Mouse (Mus musculus) ovary, postnatal 10 days (tissue): Measurements from ENCODE around the gene Anks1b.
A peak's percentile ranks its signal among the peaks of the same experiment; 100 is the strongest.

Experiments
- DNase-seq: peaks from one replicate; pipeline ENCODE4 v3.0.0; 2022; ENCODE audit warnings: low spot score

The Anks1b gene

DNA sequence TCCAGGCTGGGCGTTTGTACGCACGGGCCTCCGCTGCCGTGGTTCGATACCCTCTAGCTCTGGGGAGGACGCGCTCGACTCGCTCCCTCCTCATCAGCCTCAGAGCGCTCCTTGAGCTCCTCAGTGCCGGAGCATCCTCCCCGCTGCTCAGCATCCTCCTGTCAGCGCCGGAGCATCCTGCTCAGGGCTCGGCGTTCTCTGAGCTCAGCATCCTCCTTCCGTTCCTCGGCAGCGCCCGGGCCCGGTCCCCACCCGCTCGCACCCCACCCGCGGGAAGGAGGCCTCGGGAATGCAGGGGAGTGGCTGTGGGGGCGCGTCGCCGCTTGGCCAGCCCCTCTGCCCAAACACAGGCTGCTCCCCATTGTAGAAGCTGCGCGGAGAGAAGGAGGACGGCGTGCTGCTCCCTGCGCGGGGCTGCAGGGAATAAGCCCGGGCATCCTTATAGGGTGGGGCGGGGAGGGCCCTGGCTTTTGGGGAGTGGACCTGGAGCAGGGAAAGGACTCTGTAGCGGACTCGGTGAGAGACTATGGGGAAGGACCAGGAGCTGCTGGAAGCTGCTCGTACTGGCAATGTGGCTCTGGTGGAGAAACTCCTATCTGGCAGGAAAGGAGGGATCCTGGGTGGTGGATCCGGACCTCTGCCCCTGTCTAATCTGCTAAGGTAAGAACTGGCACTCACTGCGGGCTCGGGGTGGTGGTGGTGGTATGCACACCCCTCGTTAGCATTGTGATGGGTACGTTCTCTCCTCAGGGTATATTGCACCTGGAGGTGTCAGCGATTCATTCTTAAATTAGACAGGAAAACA, at the start of gene Anks1b:
Gene Anks1b (plus strand): TSS at position 364 of the 805 bp plus-strand sequence.
- DNase-seq = peak; percentile 10

DNA sequence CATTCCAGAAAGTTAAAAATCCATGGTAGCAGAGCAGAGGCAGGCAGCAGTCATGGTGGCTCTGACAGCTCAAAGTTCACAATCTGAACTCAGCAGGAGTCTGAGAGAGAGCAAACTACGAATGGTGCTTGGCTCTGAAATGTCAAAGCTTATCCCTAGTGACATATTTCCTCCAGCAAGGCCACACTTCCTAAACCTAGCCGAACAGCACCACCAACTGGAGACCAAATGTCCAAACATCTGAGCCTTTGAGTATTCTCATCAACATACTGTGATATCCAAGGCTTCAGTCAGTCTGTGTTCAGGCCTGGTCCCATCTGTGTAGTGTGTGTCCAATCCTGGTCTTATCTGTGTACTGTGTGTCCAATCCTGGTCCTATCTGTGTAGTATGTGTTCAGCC, 49.4 kb upstream of the Anks1b start:
- no peak for DNase-seq

DNA sequence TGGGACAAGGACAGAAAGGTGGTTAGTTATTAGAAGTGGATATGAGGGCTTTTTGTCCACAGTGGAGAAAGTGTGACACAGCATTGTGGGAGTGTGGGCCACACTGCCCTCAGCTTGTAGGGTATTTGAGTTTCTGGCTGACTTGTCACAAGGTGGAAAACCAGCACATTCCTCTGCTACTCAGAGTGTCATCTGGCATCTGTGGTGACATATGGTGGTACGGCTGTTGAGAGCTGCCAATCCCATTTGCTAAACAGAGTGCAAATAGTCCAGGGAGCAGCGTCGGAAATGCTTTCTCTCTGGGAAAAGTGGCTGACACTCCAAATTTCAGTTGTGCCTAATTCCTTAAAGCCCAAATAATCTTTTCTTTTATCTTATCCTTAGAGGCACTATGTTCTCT, 46.4 kb upstream of the Anks1b start:
- no peak for DNase-seq

DNA sequence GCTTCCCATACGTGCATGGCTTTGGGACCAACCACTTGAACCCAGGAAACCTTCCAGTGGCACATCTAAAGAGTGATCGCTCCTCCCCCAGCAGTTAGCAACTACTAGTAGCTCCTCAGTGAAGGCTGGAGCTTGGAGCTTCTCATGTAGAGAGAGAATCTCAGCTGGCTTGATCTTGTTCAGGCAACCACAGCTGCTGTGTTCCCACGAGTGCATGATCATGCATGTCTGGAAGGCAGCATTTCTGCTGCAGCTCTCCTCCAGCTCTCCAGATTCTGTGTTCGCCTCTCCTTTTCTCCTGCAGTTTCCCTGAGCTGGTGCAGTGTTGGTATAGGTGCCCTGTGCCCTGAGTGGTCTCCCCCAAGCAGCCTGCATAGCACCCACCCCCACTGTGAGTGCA, 41.0 kb upstream of the Anks1b start:
- DNase-seq = no peak

DNA sequence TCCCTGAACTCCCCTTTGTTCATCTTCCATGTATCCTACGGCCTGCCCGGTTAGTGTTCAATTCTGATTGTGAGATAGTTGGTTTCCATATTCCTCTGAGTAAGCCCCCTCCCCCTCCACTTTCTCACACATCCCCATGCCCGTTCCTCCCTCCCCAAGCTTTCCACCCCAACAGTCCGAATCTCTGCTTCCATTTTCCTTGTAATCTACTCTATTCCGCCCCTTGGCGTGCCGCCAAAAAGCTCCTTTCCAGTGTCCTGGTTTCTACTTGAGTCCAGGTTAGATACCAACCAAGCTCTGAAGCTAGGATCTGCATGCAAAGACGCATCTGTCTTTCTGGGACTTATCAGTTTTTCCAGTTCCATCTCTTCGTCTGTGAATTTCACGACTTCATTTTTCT, 40.1 kb upstream of the Anks1b start:
- DNase-seq = no peak

DNA sequence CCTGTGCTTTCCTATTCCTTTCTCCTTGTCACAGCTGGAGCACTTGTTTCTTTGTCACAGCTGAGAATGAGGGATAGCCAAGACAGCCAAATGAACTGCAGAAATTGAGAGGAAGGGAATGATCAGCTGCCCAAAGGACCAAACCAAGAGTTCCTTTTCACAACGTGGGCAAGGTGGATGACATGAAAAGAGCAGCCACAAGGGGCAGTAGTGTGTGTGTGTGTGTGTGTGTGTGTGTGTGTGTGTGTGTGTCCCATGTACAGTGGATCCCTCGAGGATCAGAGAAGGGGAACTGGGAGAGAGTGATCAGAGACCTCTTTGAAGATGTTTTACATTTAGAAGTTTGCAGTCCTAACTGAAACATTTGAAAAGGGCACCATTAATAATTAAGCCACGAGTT, 35.8 kb upstream of the Anks1b start:
- DNase-seq = no peak

DNA sequence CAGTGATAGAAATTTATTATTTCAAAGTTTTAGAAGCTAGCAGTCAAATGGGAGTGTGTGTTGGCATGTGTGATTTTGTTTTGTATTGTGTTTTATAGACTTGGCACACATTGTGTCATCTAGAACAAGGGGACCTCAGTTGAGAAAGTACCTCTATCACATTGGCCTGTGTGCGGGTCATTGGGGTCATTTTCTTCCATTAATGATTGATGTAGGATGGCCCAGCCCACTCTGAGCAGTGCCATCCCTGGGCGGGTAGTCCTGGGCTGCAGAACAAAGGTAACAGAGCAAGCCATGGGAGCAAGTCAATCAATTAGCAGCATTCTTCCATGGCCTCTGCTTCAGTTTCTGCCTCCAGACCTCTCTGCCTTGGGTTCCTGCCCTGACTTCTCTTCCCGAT, 34.5 kb upstream of the Anks1b start:
- DNase-seq = no peak

DNA sequence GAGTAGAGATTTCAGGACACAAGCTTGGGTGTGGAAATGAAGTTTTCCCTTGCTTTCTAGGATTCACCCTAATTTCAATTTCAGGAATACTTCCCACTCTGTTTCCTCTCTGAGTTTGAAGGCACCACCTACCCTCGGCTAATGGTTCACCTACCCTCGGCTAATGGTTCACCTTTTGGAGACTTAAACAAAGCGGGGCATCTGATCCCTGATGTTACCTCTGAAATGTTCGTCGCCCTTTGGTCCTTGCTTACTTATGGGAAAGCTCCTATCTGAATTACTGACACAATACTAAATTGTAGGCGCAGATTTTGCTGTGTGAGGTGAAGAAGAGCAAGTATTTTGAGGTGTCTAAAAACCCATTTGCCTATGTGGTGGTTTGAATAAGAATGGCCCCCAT, 22.4 kb upstream of the Anks1b start:
- no peak for DNase-seq

DNA sequence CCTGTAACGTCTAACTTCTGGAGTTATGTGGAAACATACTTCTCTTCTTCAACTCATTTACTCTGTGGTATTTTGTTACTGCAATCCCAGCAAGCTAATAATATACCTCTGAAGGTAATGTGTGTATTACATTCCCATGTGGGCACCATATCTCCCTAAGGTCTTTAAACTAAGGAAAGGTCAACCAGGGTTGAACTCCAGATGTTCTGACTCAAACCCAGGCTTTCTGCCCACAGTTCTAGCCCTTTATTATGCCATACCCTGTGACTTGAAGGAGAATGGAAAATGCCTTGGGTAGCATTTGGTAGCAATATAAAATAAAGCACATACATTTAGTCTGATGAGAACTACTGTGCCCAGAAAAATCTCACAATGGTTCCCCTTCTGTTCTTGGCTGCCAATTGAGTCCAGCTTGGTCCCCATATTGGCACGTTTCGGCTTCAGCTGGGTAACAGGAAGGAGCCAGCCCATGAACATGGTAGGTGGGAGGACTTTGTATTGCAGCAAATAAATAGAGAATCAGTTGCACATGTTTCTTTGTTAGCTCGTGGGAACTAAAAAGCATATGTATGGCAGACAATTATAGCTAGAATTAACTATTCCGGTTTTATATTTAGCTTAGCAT, 17.9 kb upstream of the Anks1b start:
- DNase-seq = no peak

DNA sequence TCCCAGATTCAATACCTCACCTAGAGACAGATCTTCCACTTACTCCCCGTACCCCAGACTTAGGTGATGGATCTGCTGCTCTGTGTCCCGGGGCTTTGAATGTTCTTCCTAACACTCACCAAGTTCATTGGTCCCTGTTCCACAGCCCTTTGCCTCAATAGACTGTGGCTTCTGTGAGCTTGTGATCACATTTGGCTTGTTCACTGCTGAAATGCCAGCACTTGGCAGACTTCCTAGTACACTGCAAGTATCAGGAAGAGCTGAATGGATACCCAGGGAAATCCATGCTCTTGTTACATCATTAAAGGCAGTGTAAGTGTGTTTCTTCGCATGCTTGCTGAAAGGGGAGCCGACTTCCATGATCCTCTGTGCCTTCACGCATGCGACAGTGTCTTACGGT, 17.0 kb upstream of the Anks1b start:
- no peak for DNase-seq

DNA sequence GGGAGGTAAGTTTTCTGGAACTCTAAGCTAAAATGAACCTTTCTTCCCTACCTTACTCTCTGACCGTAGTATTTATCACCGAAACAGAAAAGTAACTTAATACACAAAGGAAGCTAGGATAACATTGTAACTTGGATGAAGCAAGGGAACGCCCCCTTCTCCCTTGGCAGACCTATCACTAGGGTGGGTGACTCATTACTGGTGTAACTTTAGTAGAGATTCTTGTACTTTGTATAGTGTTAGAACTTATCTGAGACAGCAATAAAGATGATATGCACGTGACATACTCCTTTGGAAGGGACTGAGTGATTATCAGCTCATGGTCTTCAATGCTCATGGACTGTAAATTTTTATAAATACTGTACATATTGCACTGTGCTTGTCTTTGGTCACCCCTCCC, 5.1 kb upstream of the Anks1b start:
- no peak for DNase-seq

DNA sequence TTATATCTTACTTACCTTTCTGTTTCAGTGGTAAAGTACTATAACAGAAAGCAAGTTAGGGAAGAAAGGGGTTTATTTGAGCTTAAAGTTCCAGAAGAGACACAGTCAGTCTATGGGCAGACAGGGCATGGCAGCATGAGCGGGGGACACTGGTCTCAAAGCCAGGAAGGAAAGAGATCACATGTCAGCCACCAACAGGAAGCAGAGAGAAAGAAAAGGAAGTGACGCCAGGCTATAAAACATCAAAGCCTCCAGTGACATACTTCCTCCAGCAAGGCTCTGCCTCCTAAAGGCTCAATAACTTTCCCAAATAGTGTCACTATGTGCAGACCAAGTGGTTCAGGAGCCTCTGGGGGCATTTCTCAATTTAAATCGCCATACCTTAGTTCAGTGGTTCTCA, 4.5 kb upstream of the Anks1b start:
- DNase-seq = no peak

DNA sequence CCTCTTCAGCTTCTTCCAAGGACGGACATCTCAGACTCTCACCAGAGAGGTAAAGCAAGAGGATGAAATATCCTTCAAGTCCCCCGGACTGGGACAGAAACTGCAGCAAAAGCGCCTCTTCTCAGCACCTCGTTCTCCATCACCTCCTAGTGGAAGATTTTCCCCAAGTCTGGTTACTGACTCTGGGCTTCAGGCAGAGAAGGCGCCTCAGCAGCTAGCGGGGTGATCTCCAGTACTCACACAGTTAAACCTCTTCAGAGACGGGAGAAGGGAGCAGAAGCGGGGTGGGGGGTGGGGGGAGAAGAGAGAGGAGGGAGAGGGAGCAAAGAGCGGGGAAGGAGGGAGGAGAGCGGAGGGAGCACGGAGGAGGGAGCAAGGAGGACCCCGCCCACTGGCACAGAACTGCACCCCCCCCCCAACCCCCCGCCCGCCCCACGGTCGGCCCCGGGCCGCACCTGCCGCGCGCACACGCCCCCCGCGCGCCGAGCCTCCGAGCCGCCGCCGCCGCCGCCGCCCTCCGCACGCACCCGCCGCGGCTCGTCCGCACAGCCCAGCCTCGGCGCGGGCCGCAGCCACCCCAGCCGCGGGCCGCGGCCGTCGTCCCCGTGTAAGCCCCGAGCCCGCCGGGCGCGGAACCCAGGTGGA, 686 bp upstream of the Anks1b start:
- DNase-seq = no peak

DNA sequence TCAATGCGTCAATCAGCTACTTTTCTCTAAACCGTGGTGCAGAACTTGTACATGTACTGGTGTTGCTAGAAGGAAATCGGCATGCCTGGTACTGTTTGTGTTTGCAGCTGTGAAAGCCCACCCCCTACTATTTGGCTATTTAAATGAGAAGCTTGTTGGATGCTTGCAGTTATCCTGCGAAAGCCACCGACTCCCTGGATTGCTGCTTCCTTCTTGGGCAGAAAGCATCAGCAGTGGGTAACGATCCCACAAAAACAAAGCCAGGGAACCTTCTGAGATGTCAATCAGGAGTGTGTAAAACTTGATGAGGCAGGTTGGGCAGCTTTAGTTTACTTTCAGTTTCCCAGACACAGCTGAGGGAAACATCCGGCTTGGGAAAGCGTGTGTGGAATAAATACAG, 727 bp downstream of the Anks1b start:
- no peak for DNase-seq

DNA sequence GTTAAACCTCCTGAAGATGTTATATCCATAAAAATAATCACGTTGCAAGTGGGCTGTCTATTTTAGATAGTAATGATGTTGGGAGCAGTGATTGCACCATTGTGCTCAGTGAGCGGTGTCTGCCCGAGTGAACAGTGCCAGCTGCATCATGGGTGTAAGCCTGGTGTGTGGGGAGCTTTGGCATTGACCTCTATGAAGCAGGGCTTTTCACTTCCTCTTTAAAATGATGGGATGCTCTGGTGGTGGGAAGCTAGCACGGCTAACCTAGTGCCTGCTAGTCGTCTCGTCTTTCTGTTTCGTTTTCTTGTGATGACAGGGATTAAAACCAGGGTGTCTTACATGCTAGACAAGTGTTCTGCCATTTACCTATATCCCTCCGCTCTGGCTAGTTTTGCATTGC, 10.3 kb downstream of the Anks1b start:
- DNase-seq = no peak

DNA sequence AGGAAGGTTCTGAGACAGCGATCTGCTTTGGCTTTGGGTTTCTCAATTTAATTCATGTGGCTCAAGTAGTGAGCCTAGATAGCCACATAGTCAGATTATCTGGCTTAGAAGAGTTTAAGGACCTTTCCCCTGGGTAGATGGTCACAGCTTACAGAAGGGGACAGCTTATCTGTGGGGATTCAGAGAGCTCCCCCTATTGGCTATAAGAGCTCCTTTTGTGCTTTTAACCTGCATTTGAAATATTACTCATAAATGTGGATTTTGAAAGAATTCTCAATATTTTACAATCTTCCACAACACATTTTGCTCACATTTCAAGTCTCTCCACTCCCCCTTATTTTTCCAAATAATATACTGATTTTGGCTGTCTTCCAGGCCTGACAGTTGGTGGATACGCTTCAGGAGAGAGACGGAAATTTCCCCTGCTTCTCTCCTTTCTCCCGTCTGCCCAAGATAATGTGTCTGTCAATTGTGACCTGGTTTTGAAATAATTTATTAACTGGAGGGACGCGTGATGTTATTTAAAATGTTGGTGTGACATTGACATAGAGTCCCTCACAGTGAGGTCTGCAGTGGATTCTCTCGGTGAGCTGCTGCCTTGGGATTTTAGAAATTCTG, 29.5 kb downstream of the Anks1b start:
- DNase-seq = no peak

DNA sequence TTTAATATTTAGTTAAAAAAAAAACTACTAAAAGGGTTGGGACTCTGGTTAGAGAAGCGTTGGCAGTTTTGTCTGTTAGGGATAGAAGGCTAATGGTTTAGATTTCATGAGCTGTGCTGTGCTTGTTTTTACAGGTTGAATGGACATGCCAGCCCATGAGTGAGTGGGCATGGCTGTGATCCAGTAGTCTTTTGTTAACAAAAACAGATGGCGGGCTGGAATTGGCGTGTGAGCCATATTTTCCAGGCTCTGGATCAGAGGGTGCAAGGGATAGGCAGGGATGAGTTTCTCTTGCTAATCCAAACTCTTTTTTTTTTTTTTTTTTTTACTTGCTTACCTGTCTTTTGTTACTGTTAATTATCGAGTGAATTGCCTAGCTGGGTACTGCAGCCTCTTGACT, 38.6 kb downstream of the Anks1b start:
- no peak for DNase-seq

DNA sequence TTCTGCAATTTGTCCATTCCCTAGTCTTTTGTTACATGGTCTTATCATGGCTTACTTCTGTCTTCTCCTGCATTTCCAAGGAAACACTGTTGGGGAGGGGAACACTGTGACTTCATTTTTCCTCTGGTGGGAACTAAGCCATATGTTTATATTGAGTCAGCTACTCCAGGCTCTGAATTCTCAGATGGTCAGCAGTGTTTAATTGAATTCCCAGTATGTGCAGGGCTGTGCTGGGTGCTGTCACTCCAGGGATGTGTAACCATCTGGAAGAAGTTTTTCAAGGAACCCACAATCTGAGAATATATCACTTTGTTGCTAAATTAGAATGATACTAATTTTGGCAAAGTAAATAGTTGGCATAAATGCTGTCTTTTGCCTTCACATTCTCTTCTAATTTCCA, 39.9 kb downstream of the Anks1b start:
- DNase-seq = no peak

DNA sequence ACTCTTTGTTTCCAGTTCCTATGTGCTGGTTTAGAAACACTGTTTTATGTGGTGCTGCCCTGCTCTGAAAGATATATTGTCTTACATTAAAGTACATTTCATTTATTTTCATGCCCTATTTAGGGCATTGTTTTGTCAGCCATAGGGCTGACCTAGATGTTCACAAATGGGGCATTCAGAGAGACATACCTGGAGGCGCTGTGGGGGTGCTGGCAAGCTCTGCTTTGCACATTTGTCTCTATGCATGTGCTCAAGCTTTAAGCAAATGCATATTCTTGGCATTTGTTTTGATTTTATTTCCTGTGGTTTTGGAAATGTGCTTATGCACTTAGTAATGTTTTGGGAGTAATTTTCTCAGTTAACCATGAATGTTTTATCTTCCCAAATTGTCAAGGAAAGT, 43.8 kb downstream of the Anks1b start:
- DNase-seq = no peak

DNA sequence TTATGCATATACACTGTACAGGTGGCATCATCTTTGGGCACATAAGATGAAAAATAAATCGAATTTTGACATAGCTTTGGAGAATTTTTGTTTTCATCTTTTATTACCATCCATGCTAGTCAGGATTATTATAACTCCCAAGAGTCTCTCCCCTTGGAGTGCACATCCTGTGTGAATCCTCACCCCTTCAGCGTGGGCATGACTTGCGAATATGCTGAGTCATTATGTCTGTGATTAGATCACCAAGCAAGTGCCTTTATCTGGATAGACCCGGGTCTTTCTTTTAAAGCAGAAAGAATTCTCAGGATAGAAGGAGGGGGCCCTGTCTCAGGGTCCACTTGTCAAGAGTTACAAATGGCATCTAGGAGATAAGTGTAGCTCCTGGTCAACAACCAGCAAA, 48.7 kb downstream of the Anks1b start:
- no peak for DNase-seq

DNA sequence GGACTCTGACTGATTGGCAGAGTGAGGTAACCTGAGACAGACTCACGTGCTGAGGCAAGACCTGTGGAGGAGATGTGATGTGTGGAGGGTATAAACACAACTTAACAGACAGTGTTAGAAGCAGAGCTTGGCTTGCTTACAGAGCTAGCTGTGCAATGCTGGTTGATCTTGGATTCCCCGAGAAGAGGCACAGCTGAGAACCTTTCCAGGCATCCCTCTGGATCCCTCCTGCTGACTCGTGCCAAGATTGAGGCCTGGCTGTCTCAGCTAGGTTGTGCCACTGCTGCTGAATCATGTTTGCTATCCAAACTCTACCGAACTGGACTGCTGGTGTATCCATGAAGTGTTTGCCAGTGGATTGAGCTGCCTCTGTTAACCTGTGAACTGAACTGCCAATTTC, 68.9 kb downstream of the Anks1b start:
- no peak for DNase-seq

DNA sequence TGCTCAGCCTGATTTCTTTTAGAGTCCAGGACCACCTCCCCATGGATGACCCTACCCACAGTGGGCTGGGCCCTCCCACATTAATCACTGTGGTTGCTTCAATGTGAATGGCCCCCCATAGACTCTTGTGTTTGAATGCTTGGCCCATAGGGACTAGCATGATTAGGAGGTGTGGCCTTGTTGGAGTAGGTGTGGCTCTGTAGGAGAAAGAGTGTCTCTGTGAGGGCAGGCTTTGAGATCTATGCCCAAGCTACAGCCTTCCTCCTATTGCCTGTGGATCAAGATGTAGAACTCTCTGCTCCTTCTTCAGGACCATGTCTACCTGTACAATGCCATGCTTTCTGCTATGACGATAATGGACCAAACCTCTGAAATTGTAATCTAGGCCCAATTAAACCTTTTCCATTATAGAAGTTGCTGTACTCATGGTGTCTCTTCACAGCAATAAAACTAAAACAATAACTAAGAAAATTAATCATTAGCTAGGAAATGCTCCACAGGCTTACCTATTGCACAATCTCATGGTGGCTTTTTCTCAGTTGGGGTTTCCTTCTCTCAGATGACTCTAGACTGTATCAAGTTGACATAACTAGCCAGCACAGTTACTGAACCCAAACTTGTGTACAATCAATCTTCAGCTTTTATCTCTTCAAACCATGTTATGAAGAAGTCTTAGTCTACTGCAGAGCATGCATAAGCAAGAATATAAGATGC, 73.5 kb downstream of the Anks1b start:
- DNase-seq = no peak
